Mouse (Mus musculus) E14TG2a.4 (cell line): ENCODE data around the gene Pde6b.

Experiments used
- CTCF ChIP-seq: conservative IDR thresholded peaks from 2 replicates; pipeline ENCODE4 v1.5.1; 2014; ENCODE audit warnings: low read length
- NANOG ChIP-seq: IDR thresholded peaks from 2 replicates; pipeline ENCODE4 v1.6.1; 2014; ENCODE audit warnings: borderline replicate concordance, low read length, mixed read lengths
- POU5F1 ChIP-seq: IDR thresholded peaks from 2 replicates; pipeline ENCODE4 v1.6.1; 2014; ENCODE audit warnings: low read length, borderline replicate concordance

DNA sequence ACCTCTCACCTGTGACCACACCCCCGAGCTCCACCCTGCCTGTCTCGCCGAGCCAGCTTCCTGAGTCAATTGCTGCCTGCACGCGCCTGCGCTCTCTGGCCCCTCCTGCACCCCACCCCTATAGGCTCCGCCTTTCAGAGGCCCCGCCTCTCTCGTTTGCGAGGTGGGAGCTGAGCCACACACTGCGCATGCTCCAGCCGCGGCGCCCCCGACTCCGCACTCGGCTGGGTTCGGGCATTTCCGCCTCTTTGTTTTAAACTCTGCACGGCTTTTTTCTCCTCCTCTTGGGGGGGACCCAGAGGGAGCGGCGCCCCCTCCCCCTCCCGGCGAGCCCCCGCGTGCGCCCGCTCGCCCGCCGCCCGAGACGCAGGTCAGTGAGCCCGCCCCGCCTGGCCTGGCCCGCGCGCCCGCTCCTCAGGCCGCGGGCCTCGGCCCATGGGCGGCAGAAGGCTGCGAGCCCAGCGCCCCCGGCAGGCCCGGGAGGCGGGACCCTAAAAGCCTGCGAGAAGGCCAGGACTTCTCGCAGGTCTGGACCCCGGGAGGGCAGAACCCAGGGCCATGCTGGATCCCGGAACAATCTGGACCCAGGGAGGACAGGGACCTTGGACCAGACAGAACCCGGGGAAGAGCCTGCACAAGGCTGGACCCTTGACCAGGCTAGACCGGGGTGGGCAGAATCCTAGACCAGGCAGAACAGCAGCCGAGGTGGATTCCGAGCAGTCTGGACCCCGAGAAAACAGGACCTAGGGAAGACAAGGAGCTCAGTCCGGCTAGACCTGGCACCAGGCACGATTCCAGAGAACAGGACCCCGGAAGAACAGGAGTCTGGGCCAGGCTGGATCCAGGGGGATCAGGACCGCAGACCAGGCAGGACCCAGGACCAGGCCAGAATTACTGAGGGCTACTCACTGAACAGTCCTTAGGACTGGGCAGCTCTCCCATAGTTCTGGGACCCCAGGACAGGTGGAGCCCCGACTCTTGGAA lies 73.2 kb downstream of the Pde6b start, which contains the start of gene Pcgf3:
- TF ChIP-seq CTCF (no peak), NANOG (no peak), POU5F1 (no peak)
